Mouse (Mus musculus) kidney, adult 18-20 months (tissue): Measurements from ENCODE around the gene Eif2ak4.

ENCODE experiments used
- DNase-seq: peaks from one replicate; pipeline ENCODE4 v3.0.0; 2021

Gene Eif2ak4

GRCm38 (mm10) chr2:118511779-118512417, 123.5 kb downstream of the Eif2ak4 start:
- peak; percentile 30 for DNase-seq

GRCm38 (mm10) chr2:118512418-118513377, 124.3 kb downstream of the Eif2ak4 start:
- DNase-seq, result no peak

- peak; percentile 75 for DNase-seq
These were observed 131.9 kb downstream of the Eif2ak4 start for GRCm38 (mm10) chr2:118520042-118520933.

- no peak for DNase-seq
These were observed 133.8 kb downstream of the Eif2ak4 start for GRCm38 (mm10) chr2:118522265-118522664.

- DNase-seq, result peak; percentile 25
These were observed 134.8 kb downstream of the Eif2ak4 start for GRCm38 (mm10) chr2:118523163-118523730.

- DNase-seq, result no peak
These were observed 136.4 kb downstream of the Eif2ak4 start for GRCm38 (mm10) chr2:118524811-118525210.
